Mouse (Mus musculus): Measurements from ENCODE around the gene Plekhs1. TPM values are rescaled to one million over a fixed set of nuclear protein-coding genes. Genes with fewer than 3 reads are reported as not detected.
"Not testable (repeated sequence)": the region's sequence is repeated elsewhere in the genome, so short reads cannot be mapped to it uniquely, and the experiment has no call there.

Plekhs1 gene
- polyA plus RNA-seq, 1 experiment from 2014 or later, result 0.51 TPM

- Histone ChIP-seq H3K9ac (replicated peaks; ENCODE audit: low read depth, low read length) (no peak overlapping the region), H3K4me1 (ENCODE audit: control insufficient read depth, insufficient read depth, low read length) (no peaks in the 10 kb centered on the region), H3K4me3 (ENCODE audit: low read depth, low read length) (no peak overlapping the region), H3K36me3 (ENCODE audit: control insufficient read depth, insufficient read depth, low read length) (no peaks in the 10 kb centered on the region), H3K27ac (ENCODE audit: low read length) (no peak overlapping the region), H3K27me3 (ENCODE audit: control insufficient read depth, insufficient read depth, low read length) (no peaks in the 10 kb centered on the region), H3K9me3 (ENCODE audit: control insufficient read depth, low read depth, low read length) (no peaks in the 10 kb centered on the region), H3K4me2 (replicated peaks; ENCODE audit: low read depth, low read length) (no peak overlapping the region)
- 74% methylated on average over 3 of the region's 3 CpGs for WGBS
- no peak for ATAC-seq (ENCODE audit: insufficient number of reproducible peaks, insufficient read depth, low FRiP score, low read depth)
Measured at GRCm38 (mm10) chr19:56477832-56478231, 16.4 kb downstream of the Plekhs1 start.

GRCm38 (mm10) chr19:56484630-56485375, 23.4 kb downstream of the Plekhs1 start:
- Histone ChIP-seq H3K4me2 (replicated peaks; ENCODE audit: low read depth, low read length) (no peak overlapping the region), H3K9me3 (ENCODE audit: control insufficient read depth, low read depth, low read length) (no peaks in the 10 kb centered on the region), H3K4me1 (ENCODE audit: control insufficient read depth, insufficient read depth, low read length) (0 out of 2 replicates have a peak, but pooled peaks cover 6% of the 10 kb centered on the region), H3K9ac (replicated peaks; ENCODE audit: low read depth, low read length) (no peak overlapping the region), H3K4me3 (ENCODE audit: low read depth, low read length) (no peak overlapping the region), H3K27me3 (ENCODE audit: control insufficient read depth, insufficient read depth, low read length) (no peaks in the 10 kb centered on the region), H3K36me3 (ENCODE audit: control insufficient read depth, insufficient read depth, low read length) (no peaks in the 10 kb centered on the region), H3K27ac (ENCODE audit: low read length) (no peak overlapping the region)
- WGBS, result 85% methylated on average over 13 of the region's 13 CpGs
- ATAC-seq (ENCODE audit: insufficient number of reproducible peaks, insufficient read depth, low FRiP score, low read depth), result no peak

- Histone ChIP-seq H3K4me3 (ENCODE audit: low read depth, low read length) (no peak overlapping the region), H3K4me1 (ENCODE audit: control insufficient read depth, insufficient read depth, low read length) (0 out of 2 replicates have a peak, but pooled peaks cover 6% of the 10 kb centered on the region), H3K4me2 (replicated peaks; ENCODE audit: low read depth, low read length) (no peak overlapping the region), H3K27ac (ENCODE audit: low read length) (no peak overlapping the region; the same call in 1 of the 2 replicates), H3K9me3 (ENCODE audit: control insufficient read depth, low read depth, low read length) (no peaks in the 10 kb centered on the region), H3K36me3 (ENCODE audit: control insufficient read depth, insufficient read depth, low read length) (no peaks in the 10 kb centered on the region), H3K9ac (replicated peaks; ENCODE audit: low read depth, low read length) (no peak overlapping the region), H3K27me3 (ENCODE audit: control insufficient read depth, insufficient read depth, low read length) (no peaks in the 10 kb centered on the region)
- ATAC-seq (ENCODE audit: insufficient number of reproducible peaks, insufficient read depth, low FRiP score, low read depth), result no peak
- WGBS, result 46% methylated on average over 13 of the region's 13 CpGs
Measured at GRCm38 (mm10) chr19:56485376-56486271, 24.2 kb downstream of the Plekhs1 start.

GRCm38 (mm10) chr19:56486926-56487325, 25.5 kb downstream of the Plekhs1 start:
- no peak overlapping the region for H3K4me2 ChIP-seq (replicated peaks; ENCODE audit: low read depth, low read length)
- no peak overlapping the region for H3K9ac ChIP-seq (replicated peaks; ENCODE audit: low read depth, low read length)
- WGBS, result 71% methylated on average over 7 of the region's 7 CpGs
- no peaks in the 10 kb centered on the region for H3K36me3 ChIP-seq (ENCODE audit: control insufficient read depth, insufficient read depth, low read length)
- no peak overlapping the region for H3K27ac ChIP-seq (ENCODE audit: low read length)
- no peaks in the 10 kb centered on the region for H3K9me3 ChIP-seq (ENCODE audit: control insufficient read depth, low read depth, low read length)
- ATAC-seq (ENCODE audit: insufficient number of reproducible peaks, insufficient read depth, low FRiP score, low read depth), result no peak
- H3K27me3 ChIP-seq (ENCODE audit: control insufficient read depth, insufficient read depth, low read length), result no peaks in the 10 kb centered on the region
- H3K4me3 ChIP-seq (ENCODE audit: low read depth, low read length), result no peak overlapping the region
- 0 out of 2 replicates have a peak, but pooled peaks cover 6% of the 10 kb centered on the region for H3K4me1 ChIP-seq (ENCODE audit: control insufficient read depth, insufficient read depth, low read length)

- Histone ChIP-seq H3K27ac (ENCODE audit: low read length) (no peak overlapping the region), H3K4me3 (ENCODE audit: low read depth, low read length) (no peak overlapping the region), H3K4me1 (ENCODE audit: control insufficient read depth, insufficient read depth, low read length) (0 out of 2 replicates have a peak, but pooled peaks cover 6% of the 10 kb centered on the region), H3K36me3 (ENCODE audit: control insufficient read depth, insufficient read depth, low read length) (no peaks in the 10 kb centered on the region), H3K4me2 (replicated peaks; ENCODE audit: low read depth, low read length) (no peak overlapping the region), H3K9me3 (ENCODE audit: control insufficient read depth, low read depth, low read length) (no peaks in the 10 kb centered on the region), H3K27me3 (ENCODE audit: control insufficient read depth, insufficient read depth, low read length) (no peaks in the 10 kb centered on the region), H3K9ac (replicated peaks; ENCODE audit: low read depth, low read length) (no peak overlapping the region)
- 87% methylated on average over 2 of the region's 2 CpGs for WGBS
- ATAC-seq (ENCODE audit: insufficient number of reproducible peaks, insufficient read depth, low FRiP score, low read depth), result no peak
Measured at GRCm38 (mm10) chr19:56487339-56487738, 25.9 kb downstream of the Plekhs1 start.

GRCm38 (mm10) chr19:56489601-56490000, 28.2 kb downstream of the Plekhs1 start:
- no peak overlapping the region for H3K4me3 ChIP-seq (ENCODE audit: low read depth, low read length)
- H3K9ac ChIP-seq (replicated peaks; ENCODE audit: low read depth, low read length), result no peak overlapping the region
- 81% methylated on average over 6 of the region's 6 CpGs for WGBS
- no peak overlapping the region for H3K27ac ChIP-seq (ENCODE audit: low read length)
- no peaks in the 10 kb centered on the region for H3K27me3 ChIP-seq (ENCODE audit: control insufficient read depth, insufficient read depth, low read length)
- no peaks in the 10 kb centered on the region for H3K9me3 ChIP-seq (ENCODE audit: control insufficient read depth, low read depth, low read length)
- ATAC-seq (ENCODE audit: insufficient number of reproducible peaks, insufficient read depth, low FRiP score, low read depth), result no peak
- H3K36me3 ChIP-seq (ENCODE audit: control insufficient read depth, insufficient read depth, low read length), result no peaks in the 10 kb centered on the region
- H3K4me1 ChIP-seq (ENCODE audit: control insufficient read depth, insufficient read depth, low read length), result 0 out of 2 replicates have a peak, but pooled peaks cover 6% of the 10 kb centered on the region
- no peak overlapping the region for H3K4me2 ChIP-seq (replicated peaks; ENCODE audit: low read depth, low read length)

- H3K27me3 ChIP-seq (ENCODE audit: control insufficient read depth, insufficient read depth, low read length); ATAC-seq (ENCODE audit: insufficient number of reproducible peaks, insufficient read depth, low FRiP score, low read depth); H3K4me2 ChIP-seq (replicated peaks; ENCODE audit: low read depth, low read length); H3K9ac ChIP-seq (replicated peaks; ENCODE audit: low read depth, low read length); H3K4me1 ChIP-seq (ENCODE audit: control insufficient read depth, insufficient read depth, low read length); H3K36me3 ChIP-seq (ENCODE audit: control insufficient read depth, insufficient read depth, low read length); H3K4me3 ChIP-seq (ENCODE audit: low read depth, low read length); H3K27ac ChIP-seq (ENCODE audit: low read length); H3K9me3 ChIP-seq (ENCODE audit: control insufficient read depth, low read depth, low read length): not testable (repeated sequence)
- WGBS, result no CpG with 5 or more reads among the region's 2 CpGs
Measured at GRCm38 (mm10) chr19:56494157-56494556, 32.7 kb downstream of the Plekhs1 start.

- not testable (repeated sequence) for H3K27ac ChIP-seq (ENCODE audit: low read length); H3K4me1 ChIP-seq (ENCODE audit: control insufficient read depth, insufficient read depth, low read length); H3K4me3 ChIP-seq (ENCODE audit: low read depth, low read length); H3K9ac ChIP-seq (replicated peaks; ENCODE audit: low read depth, low read length); H3K36me3 ChIP-seq (ENCODE audit: control insufficient read depth, insufficient read depth, low read length); H3K4me2 ChIP-seq (replicated peaks; ENCODE audit: low read depth, low read length); ATAC-seq (ENCODE audit: insufficient number of reproducible peaks, insufficient read depth, low FRiP score, low read depth); H3K9me3 ChIP-seq (ENCODE audit: control insufficient read depth, low read depth, low read length); H3K27me3 ChIP-seq (ENCODE audit: control insufficient read depth, insufficient read depth, low read length)
- WGBS, result no CpG with 5 or more reads among the region's 5 CpGs
Measured at GRCm38 (mm10) chr19:56503069-56503468, 41.6 kb downstream of the Plekhs1 start.
